Mouse (Mus musculus) bone marrow macrophage, adult 2 months (primary cell): Measurements from ENCODE around the gene Tmem14a.

ENCODE experiments used
- CTCF ChIP-seq: IDR thresholded peaks from 2 replicates; pipeline ENCODE4 v1.5.1; 2012; ENCODE audit warnings: low read depth, mild to moderate bottlenecking, low read length, moderate library complexity
- POLR2A ChIP-seq: IDR thresholded peaks from 2 replicates; pipeline ENCODE4 v1.6.1; 2012; ENCODE audit warnings: mild to moderate bottlenecking, low read depth, low read length, borderline replicate concordance

DNA sequence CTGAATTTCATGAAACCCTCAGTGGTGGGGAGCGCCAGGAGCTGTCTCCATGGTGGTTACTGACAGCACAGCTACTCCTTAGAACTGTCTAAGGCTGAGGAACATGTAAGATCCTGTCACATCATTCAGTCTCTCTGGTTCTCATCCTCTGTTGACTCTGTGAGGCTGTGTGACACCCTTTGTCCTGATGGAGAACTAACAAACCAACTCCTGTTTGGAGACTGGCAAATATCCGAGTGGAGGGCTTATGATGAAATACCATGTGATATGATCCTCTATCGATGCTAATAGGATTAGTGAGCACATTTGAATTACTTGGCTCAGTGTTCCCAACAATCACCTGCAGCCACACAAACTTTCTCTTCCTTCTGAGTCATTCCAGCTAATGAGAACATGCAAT is 27.8 kb downstream of the Tmem14a start:
- no peak for TF ChIP-seq CTCF
- TF ChIP-seq POLR2A: no peak
